Mouse (Mus musculus): ENCODE results near the gene Pgam5. TPM values are rescaled to one million over a fixed set of nuclear protein-coding genes. Genes with fewer than 3 reads are reported as not detected.

Gene Pgam5
- total and polyA plus RNA-seq, 3 experiments: 62.8 to 128 (median 64.8) TPM

DNA sequence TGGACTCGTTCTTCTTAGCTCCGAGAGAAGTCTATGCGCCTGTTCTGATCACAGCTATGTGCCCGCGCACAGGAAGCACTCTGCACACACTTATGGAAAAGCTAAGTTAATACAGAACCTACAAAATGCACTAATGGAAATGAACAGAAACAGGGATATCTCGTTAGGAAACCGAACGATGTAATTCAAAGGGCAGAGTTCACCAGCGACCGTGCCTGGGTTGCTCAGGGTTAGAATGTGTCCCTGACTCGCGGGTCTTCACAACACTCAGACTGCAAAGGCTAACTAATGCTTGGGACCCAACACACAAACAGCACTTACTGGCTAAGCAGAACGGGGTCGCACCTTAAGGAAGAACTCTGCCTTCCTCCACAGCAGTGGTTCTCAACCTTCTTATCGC is 15.4 kb upstream of the Pgam5 start:
- in situ Hi-C loops (cut with MboI; ENCODE audit: low pct_ligation_motif_present, low pct_unique_long_range_greater_than_20kb, low sequenced_read_pairs) (no loop called here), dilution Hi-C loops (cut with MboI; ENCODE audit: extremely low pct_ligation_motif_present, extremely low pct_unique_long_range_greater_than_20kb, low sequenced_read_pairs) (no loop called here)
- Histone ChIP-seq H3K4me1 (ENCODE audit: control insufficient read depth in 1 of 2, insufficient read depth in 2 of 2) (peaks cover 8 to 33% of the 10 kb centered on the region in 2 experiments), H3K27me3 (replicated peaks) (peaks cover 10% of the 10 kb centered on the region), H3K27ac (ENCODE audit: insufficient read depth, low read depth) (no peak overlapping the region), H3K9ac (ENCODE audit: insufficient read depth, low read depth) (peak overlapping the region; percentile 42), H3K4me3 (replicated peaks in 1 of 3; ENCODE audit: low read depth in 2 of 3, low read length in 2 of 3, poor library complexity in 1 of 3) (peak overlapping the region; percentile 53 to 71 (median 61)), H3K4me2 (ENCODE audit: insufficient read depth, low read depth, poor library complexity, severe bottlenecking) (peak overlapping the region; percentile 99), H3K9me3 (replicated peaks; ENCODE audit: low read length) (no peaks in the 10 kb centered on the region), H3K36me3 (replicated peaks in 1 of 2; ENCODE audit: control insufficient read depth in 1 of 2, insufficient read depth in 1 of 2, low read length in 1 of 2) (peaks cover 9 to 19% of the 10 kb centered on the region in 2 experiments), H3K79me2 (replicated peaks; ENCODE audit: control insufficient read depth, extremely low read depth, insufficient read depth, poor library complexity, severe bottlenecking) (peaks cover 11% of the 10 kb centered on the region)
- TF ChIP-seq RCOR1 (conservative IDR thresholded peaks at IDR 0.05; ENCODE audit: low read depth, low read length): no peak
- TF ChIP-seq ZMIZ1 (IDR thresholded peaks at IDR 0.05; ENCODE audit: low read depth, low read length): no peak
- no peak for TF ChIP-seq POLR2AphosphoS2 (IDR thresholded peaks at IDR 0.05; ENCODE audit: low read depth, low read length)
- TF ChIP-seq RAD21 (IDR thresholded peaks at IDR 0.05; ENCODE audit: low read depth, low read length): no peak
- TF ChIP-seq USF1 (IDR thresholded peaks at IDR 0.05; ENCODE audit: low read depth, low read length): no peak
- no peak for TF ChIP-seq TCF12 (IDR thresholded peaks at IDR 0.05; ENCODE audit: low read depth, low read length)
- no peak for TF ChIP-seq CHD2 (IDR thresholded peaks at IDR 0.05; ENCODE audit: low read length)
- TF ChIP-seq SMC3 (IDR thresholded peaks at IDR 0.05; ENCODE audit: low read depth, low read length): no peak
- TF ChIP-seq CHD1 (IDR thresholded peaks at IDR 0.05; ENCODE audit: low read depth, low read length): no peak
- no peak for TF ChIP-seq MXI1 (IDR thresholded peaks at IDR 0.05; ENCODE audit: low read depth, low read length)
- TF ChIP-seq JUN (IDR thresholded peaks at IDR 0.05; ENCODE audit: insufficient read depth, low read depth, low read length): no peak
- TF ChIP-seq ZKSCAN1 (IDR thresholded peaks at IDR 0.05; ENCODE audit: borderline replicate concordance, low read depth, low read length): no peak
- no peak for TF ChIP-seq TBP (conservative IDR thresholded peaks at IDR 0.05; ENCODE audit: low read depth, low read length)
- no peak for TF ChIP-seq MYC (IDR thresholded peaks at IDR 0.05; ENCODE audit: low read depth, low read length)
- no peak for TF ChIP-seq ETS1 (conservative IDR thresholded peaks at IDR 0.05; ENCODE audit: low read depth, low read length)
- no peak for TF ChIP-seq UBTF (IDR thresholded peaks at IDR 0.05; ENCODE audit: low read depth, low read length)
- no peak for TF ChIP-seq MAX (IDR thresholded peaks at IDR 0.05; ENCODE audit: low read length)
- TF ChIP-seq MAZ (IDR thresholded peaks at IDR 0.05; ENCODE audit: low read depth, low read length): no peak
- TF ChIP-seq PAX5 (IDR thresholded peaks at IDR 0.05; ENCODE audit: low read length): no peak
- DNase-seq (ENCODE audit: extremely low read depth): no peak

GRCm38 (mm10) chr5:110284536-110284935 is 14.8 kb upstream of the Pgam5 start:
- in situ Hi-C loops (cut with MboI; ENCODE audit: low pct_ligation_motif_present, low pct_unique_long_range_greater_than_20kb, low sequenced_read_pairs): no loop called here
- H3K9me3 ChIP-seq (replicated peaks; ENCODE audit: low read length): no peaks in the 10 kb centered on the region
- dilution Hi-C loops (cut with MboI; ENCODE audit: extremely low pct_ligation_motif_present, extremely low pct_unique_long_range_greater_than_20kb, low sequenced_read_pairs): no loop called here
- peak overlapping the region; percentile 99 for H3K4me2 ChIP-seq (ENCODE audit: insufficient read depth, low read depth, poor library complexity, severe bottlenecking)
- H3K9ac ChIP-seq (ENCODE audit: insufficient read depth, low read depth): peak overlapping the region; percentile 83
- H3K4me3 ChIP-seq (replicated peaks in 1 of 3; ENCODE audit: low read depth in 2 of 3, low read length in 2 of 3, poor library complexity in 1 of 3): peak overlapping the region; percentile 53 to 71 (median 61)
- H3K36me3 ChIP-seq (replicated peaks in 1 of 2; ENCODE audit: control insufficient read depth in 1 of 2, insufficient read depth in 1 of 2, low read length in 1 of 2): peaks cover 5 to 13% of the 10 kb centered on the region in 2 experiments
- peaks cover 10% of the 10 kb centered on the region for H3K27me3 ChIP-seq (replicated peaks)
- peak; percentile 89 for DNase-seq (ENCODE audit: extremely low read depth)
- no peak overlapping the region for H3K27ac ChIP-seq (ENCODE audit: insufficient read depth, low read depth)
- peaks cover 8 to 33% of the 10 kb centered on the region in 2 experiments for H3K4me1 ChIP-seq (ENCODE audit: control insufficient read depth in 1 of 2, insufficient read depth in 2 of 2)
- H3K79me2 ChIP-seq (replicated peaks; ENCODE audit: control insufficient read depth, extremely low read depth, insufficient read depth, poor library complexity, severe bottlenecking): peaks cover 11% of the 10 kb centered on the region
- TF ChIP-seq USF2 (conservative IDR thresholded peaks at IDR 0.05; ENCODE audit: low read depth, low read length): no peak
- peak; percentile 65 for TF ChIP-seq ETS1 (conservative IDR thresholded peaks at IDR 0.05; ENCODE audit: low read depth, low read length)
- peak; percentile 86 for TF ChIP-seq MAX (IDR thresholded peaks at IDR 0.05; ENCODE audit: low read length)
- peak; percentile 48; the same call in 1 of the 2 replicates for TF ChIP-seq TBP (conservative IDR thresholded peaks at IDR 0.05; ENCODE audit: low read depth, low read length)
- peak; percentile 53 for TF ChIP-seq RAD21 (IDR thresholded peaks at IDR 0.05; ENCODE audit: low read depth, low read length)
- TF ChIP-seq USF1 (IDR thresholded peaks at IDR 0.05; ENCODE audit: low read depth, low read length): no peak
- TF ChIP-seq ELF1 (IDR thresholded peaks at IDR 0.05; ENCODE audit: low read depth, low read length): no peak
- TF ChIP-seq BHLHE40 (IDR thresholded peaks at IDR 0.05; ENCODE audit: low read depth, low read length): peak; percentile 91
- peak; percentile 48 for TF ChIP-seq POLR2A (IDR thresholded peaks at IDR 0.05; ENCODE audit: low read depth, low read length)
- peak; percentile 39; the same call in 1 of the 2 replicates for TF ChIP-seq NELFE (IDR thresholded peaks at IDR 0.05; ENCODE audit: low read depth, low read length)
- TF ChIP-seq PAX5 (IDR thresholded peaks at IDR 0.05; ENCODE audit: low read length): no peak
- peak; percentile 57; the same call in 1 of the 2 replicates for TF ChIP-seq MXI1 (IDR thresholded peaks at IDR 0.05; ENCODE audit: low read depth, low read length)
- TF ChIP-seq IRF4 (IDR thresholded peaks at IDR 0.05; ENCODE audit: low read depth, low read length): peak; percentile 79
- TF ChIP-seq NRF1 (IDR thresholded peaks at IDR 0.05; ENCODE audit: low read depth, low read length): no peak
- peak; percentile 22; the same call in 1 of the 2 replicates for TF ChIP-seq SMC3 (IDR thresholded peaks at IDR 0.05; ENCODE audit: low read depth, low read length)
- peak; percentile 95 for TF ChIP-seq JUN (IDR thresholded peaks at IDR 0.05; ENCODE audit: insufficient read depth, low read depth, low read length)
- TF ChIP-seq ZNF384 (IDR thresholded peaks at IDR 0.05; ENCODE audit: low read depth, low read length): no peak
- TF ChIP-seq GABPA (IDR thresholded peaks at IDR 0.05; ENCODE audit: insufficient replicate concordance, low read depth, low read length): no peak
- peak; percentile 71 for TF ChIP-seq SIN3A (IDR thresholded peaks at IDR 0.05; ENCODE audit: low read length)
- no peak for TF ChIP-seq CHD2 (IDR thresholded peaks at IDR 0.05; ENCODE audit: low read length)
- 0 out of 2 replicates have a peak, but pooled peaks have one; percentile 43 for TF ChIP-seq MEF2A (IDR thresholded peaks at IDR 0.05; ENCODE audit: borderline replicate concordance, low read depth, low read length)
- 0 out of 2 replicates have a peak, but pooled peaks have one; percentile 53 for TF ChIP-seq MAZ (IDR thresholded peaks at IDR 0.05; ENCODE audit: low read depth, low read length)
